Mouse (Mus musculus): Measurements from ENCODE around the gene Unc5a.

DNA sequence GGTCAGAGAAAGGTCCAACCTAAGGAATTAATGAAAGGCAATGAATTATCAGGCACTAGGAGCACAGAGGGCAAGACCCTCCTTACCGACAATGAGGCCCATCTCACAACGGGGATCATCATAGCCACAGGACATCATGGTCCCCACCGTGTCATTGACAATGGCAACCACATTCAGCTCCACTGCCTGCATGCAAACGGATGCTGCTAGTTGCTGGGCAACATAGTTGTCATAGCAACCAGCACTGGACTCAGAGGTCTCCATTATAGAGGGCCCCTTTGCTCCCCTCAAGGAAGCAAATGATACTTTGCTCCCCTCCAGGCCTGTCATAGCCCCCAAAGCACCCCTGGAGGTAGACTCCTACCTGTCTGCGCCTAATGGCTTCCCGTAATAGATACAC lies 59.4 kb downstream of the Unc5a start:
- TF ChIP-seq ZNF384 (IDR thresholded peaks at IDR 0.05; ENCODE audit: low read depth, low read length) (no peak), ZC3H11A (IDR thresholded peaks at IDR 0.05; ENCODE audit: borderline replicate concordance, low read depth, low read length) (no peak), CHD2 (IDR thresholded peaks at IDR 0.05; ENCODE audit: low read depth, low read length) (no peak), HCFC1 (IDR thresholded peaks at IDR 0.05; ENCODE audit: borderline replicate concordance, insufficient read depth, low read length) (no peak), MAFK (IDR thresholded peaks at IDR 0.05; ENCODE audit: insufficient read depth, low read depth, low read length) (no peak)
